Mouse (Mus musculus): ENCODE data around the gene Gm17018.

Gm17018 gene

DNA sequence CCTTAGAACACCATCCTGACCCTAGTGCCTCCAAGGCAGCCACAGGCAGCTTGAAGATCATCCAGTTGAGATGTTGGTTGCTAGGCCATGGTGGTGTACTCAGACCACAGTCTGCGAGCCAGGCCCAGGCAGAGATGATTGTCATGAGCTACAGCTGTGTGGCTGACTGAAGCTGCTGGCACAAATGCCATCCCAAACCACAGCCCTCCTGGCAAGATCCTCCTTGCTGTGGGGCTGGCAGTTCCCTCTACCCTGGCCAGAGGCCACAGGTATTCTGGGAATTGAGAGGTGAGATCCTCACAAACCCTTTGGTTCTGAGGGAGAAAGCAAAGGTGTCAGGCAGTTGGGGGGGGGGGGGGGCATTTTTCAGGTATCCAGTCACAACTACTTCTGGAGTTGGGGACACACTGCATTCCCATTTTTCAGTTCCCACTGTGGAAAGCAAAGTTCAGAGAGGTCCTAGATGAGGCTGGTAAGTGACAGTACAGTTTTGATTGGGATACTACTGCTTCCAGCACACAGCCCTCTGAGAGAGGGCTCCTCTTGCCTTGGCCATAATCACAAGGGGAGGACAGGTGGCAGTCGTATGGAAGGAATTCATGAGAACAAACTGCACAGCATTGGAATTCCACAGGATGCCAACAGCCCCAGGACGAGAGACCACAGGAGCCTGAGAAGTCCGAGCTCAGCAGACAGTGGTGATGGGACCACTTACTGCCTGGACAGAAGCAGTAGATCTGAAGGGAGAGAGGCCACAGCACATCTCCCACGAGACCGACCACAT, 27.3 kb downstream of the Gm17018 start:
- DNase-seq (ENCODE audit: low spot score in 2 of 2) = no peak

DNA sequence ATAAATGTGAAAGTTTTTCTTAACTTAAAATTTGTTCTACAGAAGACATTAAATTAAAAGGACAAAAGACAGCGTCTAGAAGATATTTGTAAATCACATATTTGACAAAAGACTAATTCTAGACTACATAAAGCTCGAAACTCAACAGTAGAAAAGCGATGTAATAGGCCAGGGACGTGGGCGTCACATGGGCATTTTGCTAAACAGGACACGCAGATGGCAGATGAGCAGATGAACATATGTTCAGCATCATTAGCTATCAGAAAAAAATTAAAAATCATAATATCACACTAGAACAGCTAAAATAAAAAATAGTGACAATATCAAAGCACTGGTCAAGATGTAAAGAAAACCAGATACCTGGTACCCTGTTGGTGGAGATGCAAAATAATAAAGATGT, 29.3 kb downstream of the Gm17018 start:
- no peak for DNase-seq (ENCODE audit: low spot score in 2 of 2)

DNA sequence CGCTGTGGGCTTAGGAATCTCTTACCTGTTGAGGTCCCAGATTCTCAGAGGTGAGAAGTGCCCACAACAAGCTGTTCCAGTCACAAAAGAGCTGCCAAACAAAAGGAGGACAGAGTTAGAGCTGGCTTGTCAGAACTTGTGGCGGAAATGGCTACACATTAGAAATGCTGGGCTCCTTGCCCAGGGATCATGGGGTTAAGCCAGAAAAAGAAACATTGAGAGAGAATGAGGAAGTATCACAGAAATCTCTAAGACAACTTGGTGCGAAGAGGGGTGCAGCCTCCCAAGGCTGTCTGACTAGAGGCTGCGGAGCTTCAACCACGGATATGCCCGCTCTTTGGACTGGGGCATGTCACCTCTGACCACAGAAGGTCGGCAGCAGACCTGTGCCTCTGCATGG, 31.3 kb downstream of the Gm17018 start:
- DNase-seq (ENCODE audit: low spot score in 2 of 2) = no peak

DNA sequence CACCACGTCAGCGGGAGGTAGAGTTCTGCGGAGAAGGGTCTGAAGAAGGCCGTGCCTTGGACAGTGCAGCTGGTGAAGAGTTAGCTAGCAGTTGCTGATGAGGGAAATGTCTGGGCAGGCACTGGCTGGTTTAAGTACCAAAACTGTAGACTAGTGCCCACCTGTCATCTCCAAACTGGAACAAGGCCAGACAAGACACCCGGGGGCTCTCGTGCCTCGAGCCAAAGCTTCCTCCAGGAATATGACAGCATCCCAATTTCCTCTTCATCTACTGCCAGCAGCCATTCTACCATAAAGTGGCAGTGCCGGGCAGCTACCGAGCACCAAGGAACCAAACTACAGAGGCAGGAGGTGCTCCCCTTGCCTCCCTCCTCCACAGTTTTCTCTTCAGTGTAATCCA, 32.5 kb downstream of the Gm17018 start:
- DNase-seq (ENCODE audit: low spot score in 2 of 2) = peak in 1 of 2 experiments; percentile 45

DNA sequence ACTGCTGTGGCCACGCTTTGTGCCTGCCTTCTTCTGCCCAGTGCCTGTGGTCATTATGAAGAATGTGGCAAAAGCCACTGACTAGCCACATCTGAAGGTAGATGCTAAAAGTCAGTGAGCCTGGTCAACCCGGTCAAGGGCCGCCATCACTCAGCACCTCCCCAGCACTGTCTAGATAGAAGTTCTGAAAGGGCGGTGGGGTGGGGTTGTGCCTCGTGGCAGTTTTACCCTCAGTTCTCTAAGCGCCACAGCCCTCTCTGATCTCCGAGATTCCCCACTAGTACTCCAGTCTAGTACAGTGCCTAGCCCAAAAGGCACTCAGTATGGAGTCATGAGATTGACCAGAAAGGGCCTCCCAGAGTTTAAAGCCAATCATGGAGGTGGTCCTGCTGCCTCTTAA, 33.7 kb downstream of the Gm17018 start:
- no peak for DNase-seq (ENCODE audit: low spot score in 2 of 2)

DNA sequence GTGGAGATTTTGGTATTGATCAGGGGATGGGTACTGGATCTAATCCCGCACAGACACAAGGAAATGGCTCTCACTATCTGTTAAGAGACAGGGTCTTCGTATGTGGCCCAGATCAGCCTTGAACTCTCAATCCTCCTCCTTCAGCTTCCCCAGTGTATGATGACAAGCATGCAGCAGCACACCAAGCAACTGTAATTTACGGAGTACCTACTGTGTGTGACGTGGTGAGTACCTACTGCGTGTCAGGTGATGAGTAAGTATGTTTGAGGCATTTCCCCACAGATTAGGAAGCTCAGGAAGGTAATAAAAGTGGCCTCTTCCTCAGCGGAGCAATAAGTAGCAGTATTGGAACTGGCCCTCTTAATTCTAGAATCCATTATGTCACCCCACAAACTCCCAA, 35.1 kb downstream of the Gm17018 start:
- DNase-seq (ENCODE audit: low spot score in 2 of 2) = no peak

DNA sequence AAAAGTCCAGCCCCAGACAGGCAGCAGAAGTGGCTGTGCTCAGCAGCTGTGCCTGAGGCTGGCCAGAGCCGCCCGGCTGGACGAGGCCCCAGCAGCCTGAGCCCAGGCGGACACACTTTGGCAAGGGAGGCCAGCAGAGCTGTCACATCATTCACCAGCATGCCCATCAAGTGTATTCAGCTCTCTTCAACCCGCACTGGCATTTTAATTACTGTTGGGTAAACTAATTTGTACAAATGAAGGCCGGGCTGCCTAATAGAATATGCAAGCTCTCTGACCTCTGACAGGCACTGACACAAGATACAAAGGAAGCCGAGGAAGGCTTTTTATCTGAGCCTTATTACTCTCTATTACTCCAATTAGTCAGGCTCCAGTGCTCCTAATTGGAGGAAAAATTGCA, 35.6 kb downstream of the Gm17018 start:
- peak in 1 of 2 experiments; percentile 66 for DNase-seq (ENCODE audit: low spot score in 2 of 2)

DNA sequence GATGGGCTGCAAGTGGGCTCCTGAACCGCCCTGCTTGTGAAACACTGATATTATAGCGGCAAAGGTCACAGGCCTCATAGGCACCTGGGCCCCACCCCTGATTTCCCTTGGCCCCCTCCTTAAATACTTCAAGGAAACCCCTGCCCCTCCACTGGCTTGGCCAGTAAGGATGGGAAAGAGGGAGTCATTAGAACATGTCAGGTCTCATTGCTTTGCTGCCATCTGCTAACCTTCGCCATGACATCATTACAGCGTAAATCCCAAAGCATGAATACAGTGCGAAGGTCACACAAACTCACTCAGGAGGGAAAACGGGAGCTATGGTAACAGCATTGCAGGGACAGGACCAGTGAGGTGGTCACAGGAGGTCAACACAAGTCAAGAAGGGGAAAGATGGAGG, 36.0 kb downstream of the Gm17018 start:
- no peak for DNase-seq (ENCODE audit: low spot score in 2 of 2)

DNA sequence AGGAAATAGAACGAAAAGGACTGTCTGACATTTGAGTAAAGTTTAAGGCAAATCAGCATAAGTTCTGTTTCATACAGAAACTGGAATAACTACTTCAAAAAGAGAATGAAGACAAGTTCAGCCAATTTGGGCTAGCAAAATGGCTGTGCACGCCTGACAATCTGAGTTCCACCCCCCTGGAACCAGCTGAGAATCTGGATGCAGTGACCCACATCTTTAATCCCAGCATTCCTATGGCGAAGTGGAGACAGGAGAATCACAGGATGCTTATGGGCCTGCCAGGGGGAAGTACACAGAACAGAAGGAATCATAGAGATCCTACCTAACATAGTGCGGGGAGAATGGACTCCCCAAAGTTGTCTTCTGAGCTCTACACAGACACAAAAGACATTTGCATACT, 36.7 kb downstream of the Gm17018 start:
- no peak for DNase-seq (ENCODE audit: low spot score in 2 of 2)

DNA sequence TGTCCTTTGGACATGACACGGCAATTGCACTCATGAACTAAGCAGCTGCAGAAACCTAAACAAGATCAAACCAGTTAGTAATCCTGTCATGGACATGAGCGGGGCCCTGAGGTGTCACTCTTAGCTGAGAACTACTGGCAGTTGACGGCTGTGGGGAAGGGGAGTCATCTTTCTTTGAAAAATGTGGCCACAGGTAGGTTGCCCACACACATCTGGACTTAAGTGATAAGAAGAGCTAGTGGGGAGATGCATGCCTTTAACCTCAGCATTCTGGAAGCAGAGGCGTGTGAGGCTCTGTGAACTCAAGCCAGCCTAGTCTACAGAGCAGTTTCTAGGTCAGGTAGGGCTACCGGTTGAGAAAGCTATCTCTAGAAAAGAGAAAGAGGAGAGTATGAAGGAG, 42.2 kb downstream of the Gm17018 start:
- DNase-seq (ENCODE audit: low spot score in 2 of 2) = no peak

DNA sequence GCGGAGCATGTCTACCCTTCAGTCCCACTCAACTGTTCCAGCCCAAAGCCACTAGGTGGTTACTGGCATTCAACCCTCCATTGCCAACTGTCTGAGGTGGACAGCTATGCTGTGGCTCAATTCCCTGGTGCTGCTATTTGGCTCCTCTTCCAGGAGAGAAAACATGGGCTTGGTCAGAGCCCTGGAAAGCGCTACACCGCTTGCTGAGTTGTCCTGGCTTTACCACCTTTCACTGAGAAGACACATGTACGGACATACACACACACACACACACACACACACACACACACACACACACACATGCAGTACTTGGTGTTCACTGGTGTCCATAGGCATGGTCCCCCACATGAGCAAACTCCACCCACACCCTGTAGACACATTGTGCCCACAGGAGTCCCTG, 46.3 kb downstream of the Gm17018 start:
- no peak for DNase-seq (ENCODE audit: low spot score in 2 of 2)

DNA sequence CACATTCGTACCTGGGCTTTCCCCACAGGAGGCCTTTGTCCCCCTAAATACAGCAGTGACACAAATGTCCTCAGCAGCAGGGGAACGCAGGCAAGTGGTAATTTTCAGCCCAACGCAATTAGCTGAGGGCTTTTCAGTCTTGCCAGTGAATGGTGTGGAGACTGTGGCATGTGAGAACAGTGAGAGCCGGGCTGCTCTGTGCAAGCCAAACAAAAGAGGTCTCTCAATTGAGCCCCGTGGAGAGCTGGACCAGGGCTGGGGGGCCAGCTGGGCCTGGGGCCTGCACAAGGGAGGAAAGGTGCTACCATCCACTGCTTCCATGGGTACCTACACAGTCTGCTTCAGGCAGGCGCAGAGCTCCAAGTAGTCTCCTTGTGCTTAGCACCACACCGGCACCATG, 47.1 kb downstream of the Gm17018 start:
- DNase-seq (ENCODE audit: low spot score in 2 of 2) = no peak

DNA sequence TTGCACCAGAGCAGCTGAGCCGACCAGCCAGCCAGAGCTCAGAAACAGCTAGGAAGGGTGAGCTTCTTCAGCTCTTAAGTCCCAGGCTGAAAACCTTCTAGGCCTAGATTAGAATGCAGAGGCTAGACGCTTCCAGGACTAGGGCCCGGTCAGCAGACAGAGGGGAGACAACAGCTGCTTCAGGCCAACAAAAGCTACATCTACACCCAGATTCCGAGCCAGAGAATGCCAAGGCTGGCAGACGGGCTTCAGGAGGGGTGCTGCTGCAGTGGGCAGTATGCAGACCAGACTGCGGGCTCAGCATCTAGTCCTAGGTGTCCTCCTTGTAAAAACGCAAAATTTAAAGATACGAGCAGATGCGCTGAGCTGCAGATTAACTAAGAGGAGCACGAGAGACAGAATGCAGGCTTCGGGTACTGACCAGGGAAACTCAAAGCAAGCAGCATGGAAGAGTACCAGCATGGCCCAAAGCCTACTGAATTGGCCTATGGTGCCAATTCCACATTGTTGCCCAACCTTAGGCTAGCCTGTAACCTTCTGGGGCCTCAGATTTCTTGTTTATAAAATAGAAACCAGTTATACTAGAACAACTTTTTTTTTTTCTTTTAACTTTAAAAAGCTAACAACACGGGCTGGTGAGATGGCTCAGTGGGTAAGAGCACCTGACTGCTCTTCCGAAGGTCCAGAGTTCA, 48.4 kb downstream of the Gm17018 start:
- no peak for DNase-seq (ENCODE audit: low spot score in 2 of 2)

DNA sequence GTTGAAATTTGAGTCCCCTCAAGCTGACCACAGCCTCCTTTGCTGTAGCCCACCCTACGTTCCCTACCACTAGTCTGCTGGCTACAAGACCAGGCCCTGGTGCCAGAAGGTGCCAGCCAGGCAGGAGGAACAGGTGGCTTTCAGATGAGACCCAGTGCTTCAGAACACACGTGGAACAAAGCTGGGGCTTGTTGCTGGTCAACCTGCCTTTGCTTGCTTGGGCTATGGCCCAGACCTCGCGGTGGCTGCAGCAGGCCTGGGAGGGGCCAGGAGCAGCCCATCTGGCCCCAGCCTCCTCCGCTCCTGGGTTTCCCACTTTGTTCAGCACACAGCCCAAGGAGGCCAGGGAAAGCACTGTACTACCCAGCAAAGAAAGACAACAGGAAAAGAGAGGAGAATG, 50.4 kb downstream of the Gm17018 start:
- DNase-seq (ENCODE audit: low spot score in 2 of 2) = peak in 1 of 2 experiments; percentile 23

DNA sequence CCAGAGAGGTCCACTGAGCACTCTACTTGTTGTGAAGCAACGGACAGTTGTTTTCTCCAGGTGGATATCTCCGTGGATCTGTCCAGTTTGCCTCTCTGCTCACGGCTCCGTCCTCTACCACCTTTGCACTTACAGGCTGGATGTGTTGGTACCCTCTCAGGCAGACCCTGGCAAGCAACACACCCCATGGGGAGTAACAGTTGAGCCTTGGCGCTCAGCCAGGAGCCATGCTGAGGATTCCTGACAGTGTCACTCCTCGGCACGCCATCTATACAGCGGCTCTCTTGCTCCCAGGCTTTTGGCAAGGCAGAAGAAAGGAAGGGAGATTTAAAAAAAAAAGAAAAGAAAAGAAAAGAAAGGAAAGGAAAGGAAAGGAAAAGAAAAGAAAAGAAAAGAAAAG, 54.0 kb downstream of the Gm17018 start:
- DNase-seq (ENCODE audit: low spot score in 2 of 2) = peak in 1 of 2 experiments; percentile 68

DNA sequence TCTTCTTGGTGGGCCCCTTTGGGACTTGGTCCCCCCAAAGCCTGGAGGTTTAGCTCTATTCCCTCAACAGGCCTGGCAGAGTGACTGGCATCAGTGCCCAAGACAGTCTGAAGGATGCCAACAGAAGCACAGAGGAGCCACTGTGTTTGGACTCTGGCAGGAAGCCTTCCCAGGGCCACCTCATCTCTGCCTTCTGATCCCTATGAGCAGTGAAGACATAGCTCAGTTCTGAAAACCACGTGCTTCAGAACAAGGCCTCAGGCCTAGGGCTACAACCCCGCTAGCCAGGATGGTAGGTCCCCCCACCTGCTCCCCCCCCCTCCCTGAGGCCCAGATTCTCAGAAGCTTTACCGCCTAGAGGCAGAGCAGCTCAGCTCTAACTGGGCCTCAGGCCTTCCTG, 54.5 kb downstream of the Gm17018 start:
- DNase-seq (ENCODE audit: low spot score in 2 of 2) = peak in 1 of 2 experiments; percentile 36

DNA sequence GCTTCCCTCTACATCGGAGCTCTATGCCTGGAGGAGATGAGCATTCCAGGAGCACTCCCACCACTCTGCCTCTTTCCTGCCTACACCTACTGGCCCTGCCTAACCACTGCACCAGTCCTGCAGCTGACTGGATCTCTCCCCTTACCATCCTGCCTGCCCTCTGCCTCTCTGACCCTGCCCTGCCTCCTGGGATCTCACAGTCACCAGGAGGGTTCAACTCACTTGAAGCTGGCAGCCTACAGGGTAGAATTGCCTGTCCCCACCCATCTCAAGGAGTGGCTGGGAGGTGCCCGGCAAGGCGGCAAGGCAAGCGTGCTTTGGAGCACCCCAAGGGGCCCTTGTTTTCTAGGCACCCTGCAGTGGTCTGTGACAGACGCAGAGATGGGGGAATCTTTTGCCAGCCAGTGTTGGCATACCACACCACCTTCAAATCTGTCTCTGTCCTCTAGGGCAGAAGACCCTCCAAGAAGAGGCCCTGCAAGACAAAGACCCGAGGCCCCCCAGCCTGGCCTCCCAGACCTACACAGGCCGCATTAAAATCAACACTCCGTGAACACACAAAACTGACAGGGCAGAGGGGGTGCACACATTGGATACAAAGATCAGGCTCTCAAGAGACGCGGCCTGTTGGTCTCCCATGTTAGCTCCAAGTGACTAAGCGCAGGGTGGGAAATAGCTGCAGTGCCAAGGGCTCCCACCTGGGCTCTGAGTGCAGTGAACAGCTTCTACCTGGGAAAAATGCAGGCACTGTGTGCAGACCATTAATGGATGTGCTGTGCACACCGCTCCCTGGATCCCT, 55.2 kb downstream of the Gm17018 start:
- DNase-seq (ENCODE audit: low spot score in 2 of 2) = no peak

DNA sequence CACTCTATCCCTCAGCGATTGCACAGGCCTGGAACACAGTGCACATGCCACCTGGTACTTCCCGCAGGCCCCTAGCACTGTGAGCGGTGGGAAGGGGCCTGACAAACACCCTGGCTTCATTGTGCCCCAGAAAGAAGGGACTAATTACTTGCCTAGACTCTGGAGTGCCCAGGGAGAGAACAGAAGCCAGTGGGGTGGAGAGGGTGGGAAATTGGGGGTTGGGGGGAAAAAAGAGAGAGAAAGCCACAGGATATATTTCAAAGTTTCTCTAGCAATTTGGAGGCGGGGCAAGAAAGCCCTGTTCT, 55.8 kb downstream of the Gm17018 start:
- no peak for DNase-seq (ENCODE audit: low spot score in 2 of 2)

DNA sequence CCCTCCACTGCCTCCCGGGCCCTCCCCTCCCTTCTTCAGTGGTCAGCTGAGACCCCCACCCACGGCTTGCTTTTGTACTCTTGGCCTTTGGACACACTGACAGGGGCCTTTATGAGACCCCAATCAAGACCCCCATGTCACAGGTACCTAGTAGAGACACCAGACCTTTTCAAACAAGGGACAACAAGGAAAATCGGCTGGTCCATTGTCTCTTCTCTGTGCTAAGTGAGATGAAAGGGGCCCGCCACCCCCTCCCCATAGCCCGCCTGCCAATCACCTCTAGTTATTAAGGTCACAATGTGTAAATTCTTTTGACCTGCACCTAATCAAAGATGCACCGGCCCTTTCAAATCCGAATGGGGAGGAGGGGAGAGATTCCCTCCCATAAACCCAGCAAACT, 56.3 kb downstream of the Gm17018 start:
- DNase-seq (ENCODE audit: low spot score in 2 of 2) = no peak

DNA sequence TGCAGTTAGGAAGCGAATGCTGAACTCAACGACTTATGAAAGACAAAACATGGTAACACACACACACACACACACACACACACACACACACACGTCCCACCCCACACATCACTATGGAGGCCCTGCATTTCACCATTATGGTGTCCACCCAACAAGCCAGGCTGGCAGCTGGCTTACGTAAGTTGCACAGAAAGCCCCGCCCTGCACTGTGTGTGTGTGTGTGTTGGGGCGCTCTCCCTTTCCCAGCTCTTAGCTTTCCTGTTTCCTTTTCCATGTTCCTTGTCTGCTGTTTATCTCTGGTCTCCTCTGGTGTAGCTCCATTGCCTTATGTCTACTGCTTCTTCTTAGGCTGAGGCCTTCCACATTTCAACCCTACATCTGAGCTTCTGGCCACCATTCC, 57.8 kb downstream of the Gm17018 start:
- no peak for DNase-seq (ENCODE audit: low spot score in 2 of 2)

DNA sequence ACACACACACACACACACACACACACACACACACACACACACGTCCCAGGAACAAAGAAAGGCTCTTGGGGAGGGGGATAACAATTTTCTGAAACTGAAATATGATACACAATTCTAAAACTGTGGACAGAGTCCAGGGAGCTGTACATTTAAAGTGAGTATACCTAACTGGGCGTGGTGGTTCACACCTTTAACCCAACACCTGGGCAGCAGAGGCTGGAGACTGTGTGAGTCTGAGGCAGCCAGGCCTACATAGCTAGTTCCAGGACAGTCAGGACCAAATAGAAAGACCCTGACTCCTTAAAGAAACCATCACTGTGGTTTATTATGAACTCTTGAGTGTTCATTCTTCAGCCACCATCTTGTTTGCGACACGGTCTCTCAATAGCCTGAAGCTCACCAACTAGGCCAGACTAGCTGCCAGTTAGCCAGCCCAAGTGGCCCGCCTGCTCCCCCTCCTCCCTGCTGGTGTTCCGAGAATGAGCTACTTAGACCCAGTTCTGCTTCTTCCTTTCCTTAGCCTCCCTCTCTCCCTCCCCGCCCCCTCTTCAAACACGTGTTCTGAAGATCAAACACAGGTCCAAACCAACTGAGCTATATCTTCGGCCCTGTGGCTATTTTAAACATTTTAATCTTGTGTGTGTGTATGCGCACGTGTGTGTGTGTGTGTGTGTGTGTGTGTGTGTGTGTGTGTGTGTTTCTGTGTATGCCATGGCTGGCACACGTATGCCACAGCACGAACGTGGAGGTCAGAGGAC, 59.5 kb downstream of the Gm17018 start:
- DNase-seq (ENCODE audit: low spot score in 2 of 2) = no peak

DNA sequence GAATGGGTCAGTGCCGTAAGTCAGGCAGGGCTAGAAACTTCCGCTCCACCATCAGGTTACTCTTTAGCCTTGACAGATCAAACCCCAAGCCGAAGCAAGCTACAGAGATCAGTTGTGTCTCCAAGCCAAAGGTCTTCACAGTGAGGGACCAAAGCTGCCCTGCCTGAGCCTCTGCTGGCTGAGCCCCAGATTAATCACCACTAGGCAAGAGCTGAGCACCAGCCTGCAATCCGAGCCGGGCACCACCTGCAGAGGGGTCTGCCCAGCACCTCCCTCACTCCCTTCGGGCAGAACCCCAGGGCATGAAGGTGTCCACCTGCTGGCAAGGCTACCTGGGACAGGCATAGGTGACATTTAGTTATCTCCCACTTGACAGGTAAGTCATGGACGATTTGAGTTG, 60.6 kb downstream of the Gm17018 start:
- DNase-seq (ENCODE audit: low spot score in 2 of 2) = no peak

Measured in cerebellum, postnatal 4 days (tissue).